Mouse (Mus musculus) heart, embryonic 15.5 days (tissue): ENCODE results near the gene Taok1. TPM values are rescaled to one million over a fixed set of nuclear protein-coding genes. Genes with fewer than 3 reads are reported as not detected.
A peak's percentile ranks its signal among the peaks of the same experiment; 100 is the strongest.

ENCODE experiments used
- ATAC-seq: fragments of 200-750 bp; cut with Nextera tagmentation; replicated peaks from 2 replicates; pipeline ENCODE4 v1.8.0; 2017; ENCODE audit warnings: low read depth, moderate TSS enrichment; ENCODE audit not compliant: insufficient number of reproducible peaks, insufficient read depth, low FRiP score
- H3K27ac ChIP-seq: fragments of 300-500 bp; sonication (generic); 2 replicates; pipeline ENCODE4 v1.5.1; 2015; ENCODE audit warnings: mild to moderate bottlenecking, inconsistent platforms
- H3K27me3 ChIP-seq: fragments of 300-500 bp; sonication (generic); 2 replicates; pipeline ENCODE4 v1.6.1; 2015; ENCODE audit warnings: inconsistent platforms
- H3K36me3 ChIP-seq: fragments of 300-500 bp; sonication (generic); 2 replicates; pipeline ENCODE4 v1.6.1; 2015; ENCODE audit warnings: mild to moderate bottlenecking, inconsistent platforms
- H3K4me1 ChIP-seq: fragments of 300-500 bp; sonication (generic); replicated peaks from 2 replicates; pipeline ENCODE4 v1.6.1; 2015; ENCODE audit warnings: inconsistent platforms
- H3K4me2 ChIP-seq: fragments of 300-500 bp; sonication (generic); 2 replicates; pipeline ENCODE4 v1.6.1; 2015; ENCODE audit warnings: inconsistent platforms, mild to moderate bottlenecking, moderate library complexity
- H3K4me3 ChIP-seq: fragments of 300-500 bp; sonication (generic); 2 replicates; pipeline ENCODE4 v1.5.1; 2015; ENCODE audit warnings: mild to moderate bottlenecking, inconsistent platforms
- H3K9ac ChIP-seq: fragments of 300-500 bp; sonication (generic); 2 replicates; pipeline ENCODE4 v1.6.1; 2015; ENCODE audit warnings: mild to moderate bottlenecking, inconsistent platforms
- H3K9me3 ChIP-seq: fragments of 300-500 bp; sonication (generic); replicated peaks from 2 replicates; pipeline ENCODE4 v1.6.1; 2016; ENCODE audit warnings: inconsistent platforms
- WGBS: fragments of 180-500 bp; shearing (Covaris S2); methylation state at CpG from one replicate; pipeline ENCODE4 v1.1.7; 2015; ENCODE audit warnings: mixed read lengths; 5-methylcytosine and 5-hydroxymethylcytosine counted together
- polyA plus RNA-seq: library from polyadenylated mRNA; unstranded; fragments of >200 nt; fragmentation: Nextera tagmentation; extraction: Ambion mirVana; gene quantifications from 2 replicates; pipeline ENCODE4 v1.2.1, GENCODE M21; 2015

Taok1 gene
- polyA plus RNA-seq, 1 experiment from 2014 or later = 13.6 TPM

DNA sequence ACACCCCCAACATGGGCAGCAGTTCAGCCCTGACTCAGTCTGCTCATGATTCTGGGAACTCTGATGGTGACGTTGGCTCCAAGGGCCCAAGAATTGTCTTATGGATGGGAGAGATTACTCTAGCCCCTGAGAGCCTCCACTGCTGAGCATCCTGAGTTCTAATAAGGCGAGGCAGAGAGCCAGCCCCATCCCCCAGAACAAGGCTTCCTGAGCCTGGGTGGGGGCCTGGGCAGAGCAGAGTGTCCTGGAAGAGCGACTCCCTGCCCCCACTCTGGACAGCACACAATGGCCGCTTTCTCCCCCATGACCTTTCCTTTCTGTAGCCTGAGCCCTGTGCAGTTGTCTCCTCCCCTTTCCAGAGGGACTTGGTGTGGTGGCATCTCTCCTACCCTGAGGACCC, 109.8 kb downstream of the Taok1 start:
- peaks cover 23% of the 10 kb centered on the region; the same call in 1 of the 2 replicates for H3K36me3 ChIP-seq
- no peaks in the 10 kb centered on the region for H3K9me3 ChIP-seq
- peak overlapping the region; percentile 89 for H3K27ac ChIP-seq
- 35% methylated on average over 4 of the region's 4 CpGs for WGBS
- peaks cover 60% of the 10 kb centered on the region for H3K4me1 ChIP-seq
- H3K4me2 ChIP-seq = peak overlapping the region; percentile 9; the same call in 1 of the 2 replicates
- no peak overlapping the region for H3K4me3 ChIP-seq
- H3K9ac ChIP-seq = peak overlapping the region; percentile 28; the same call in 1 of the 2 replicates
- no peaks in the 10 kb centered on the region for H3K27me3 ChIP-seq
- ATAC-seq = peak; percentile 37

- H3K4me3 ChIP-seq = 0 out of 2 replicates have a peak overlapping the region, but pooled peaks have one; percentile 0
- H3K4me2 ChIP-seq = peak overlapping the region; percentile 9; the same call in 1 of the 2 replicates
- peak; percentile 15; the same call in 1 of the 2 replicates for ATAC-seq
- H3K27ac ChIP-seq = peak overlapping the region; percentile 89
- no peaks in the 10 kb centered on the region for H3K9me3 ChIP-seq
- 34% methylated on average over 6 of the region's 6 CpGs for WGBS
- peaks cover 21% of the 10 kb centered on the region; the same call in 1 of the 2 replicates for H3K36me3 ChIP-seq
- H3K27me3 ChIP-seq = no peaks in the 10 kb centered on the region
- H3K4me1 ChIP-seq = peaks cover 65% of the 10 kb centered on the region
- H3K9ac ChIP-seq = 0 out of 2 replicates have a peak overlapping the region, but pooled peaks have one; percentile 41
Measured at GRCm38 (mm10) chr11:77497341-77497756, 110.3 kb downstream of the Taok1 start.

GRCm38 (mm10) chr11:77495507-77495906, 112.1 kb downstream of the Taok1 start:
- Histone ChIP-seq H3K9me3 (no peaks in the 10 kb centered on the region), H3K4me1 (peaks cover 72% of the 10 kb centered on the region), H3K27me3 (no peaks in the 10 kb centered on the region), H3K4me3 (no peak overlapping the region), H3K27ac (peak overlapping the region; percentile 60; the same call in 1 of the 2 replicates), H3K4me2 (no peak overlapping the region), H3K9ac (no peak overlapping the region), H3K36me3 (peaks cover 14% of the 10 kb centered on the region; the same call in 1 of the 2 replicates)
- ATAC-seq = no peak

GRCm38 (mm10) chr11:77494782-77495181, 112.8 kb downstream of the Taok1 start:
- Histone ChIP-seq H3K27me3 (no peaks in the 10 kb centered on the region), H3K36me3 (peaks cover 6% of the 10 kb centered on the region; the same call in 1 of the 2 replicates), H3K27ac (no peak overlapping the region), H3K4me1 (peaks cover 78% of the 10 kb centered on the region), H3K4me3 (peak overlapping the region; percentile 91), H3K9ac (0 out of 2 replicates have a peak overlapping the region, but pooled peaks have one; percentile 93), H3K9me3 (no peaks in the 10 kb centered on the region), H3K4me2 (peak overlapping the region; percentile 93)
- WGBS = 65% methylated on average over 6 of the region's 6 CpGs
- no peak for ATAC-seq

- H3K4me3 ChIP-seq = peak overlapping the region; percentile 91
Measured at GRCm38 (mm10) chr11:77494344-77494676, 113.3 kb downstream of the Taok1 start.

GRCm38 (mm10) chr11:77493512-77494343, 113.9 kb downstream of the Taok1 start, which contains the start of gene Git1:
Gene Git1, plus strand, starts transcription at chr11:77493562.
- Histone ChIP-seq H3K4me3 (peak within 1 kb of the TSS; percentile 91), H3K4me2 (peak within 1 kb of the TSS; percentile 93), H3K4me1 (peaks cover 81% of the 10 kb centered on the region), H3K9ac (peak within 1 kb of the TSS; percentile 93), H3K36me3 (no peaks in the 10 kb centered on the region), H3K27ac (peak within 1 kb of the TSS; percentile 95), H3K27me3 (no peaks in the 10 kb centered on the region), H3K9me3 (no peaks in the 10 kb centered on the region)
- ATAC-seq = peak; percentile 1; the same call in 1 of the 2 replicates
- under 1% methylated on average over 59 of the region's 74 CpGs for WGBS

More at GRCm38 (mm10) chr11:77494344-77494676, 113.3 kb downstream of the Taok1 start:
- Histone ChIP-seq H3K4me2 (peak overlapping the region; percentile 93), H3K9ac (peak overlapping the region; percentile 93), H3K4me1 (peaks cover 78% of the 10 kb centered on the region), H3K36me3 (peaks cover 2% of the 10 kb centered on the region; the same call in 1 of the 2 replicates), H3K9me3 (no peaks in the 10 kb centered on the region), H3K27ac (peak overlapping the region; percentile 88), H3K27me3 (no peaks in the 10 kb centered on the region)
- 23% methylated on average over 4 of the region's 4 CpGs for WGBS
- ATAC-seq = no peak

- peak overlapping the region; percentile 91 for H3K4me3 ChIP-seq
- WGBS = under 1% methylated on average over 31 of the region's 32 CpGs
- no peaks in the 10 kb centered on the region for H3K36me3 ChIP-seq
Measured at GRCm38 (mm10) chr11:77492911-77493332, 114.7 kb downstream of the Taok1 start.

GRCm38 (mm10) chr11:77492311-77492871, 115.2 kb downstream of the Taok1 start:
- ATAC-seq = no peak

More at GRCm38 (mm10) chr11:77492911-77493332, 114.7 kb downstream of the Taok1 start:
- Histone ChIP-seq H3K9ac (peak overlapping the region; percentile 93), H3K27me3 (no peaks in the 10 kb centered on the region), H3K4me2 (peak overlapping the region; percentile 93), H3K4me1 (peaks cover 80% of the 10 kb centered on the region), H3K27ac (peak overlapping the region; percentile 95), H3K9me3 (no peaks in the 10 kb centered on the region)
- peak; percentile 72 for ATAC-seq

DNA sequence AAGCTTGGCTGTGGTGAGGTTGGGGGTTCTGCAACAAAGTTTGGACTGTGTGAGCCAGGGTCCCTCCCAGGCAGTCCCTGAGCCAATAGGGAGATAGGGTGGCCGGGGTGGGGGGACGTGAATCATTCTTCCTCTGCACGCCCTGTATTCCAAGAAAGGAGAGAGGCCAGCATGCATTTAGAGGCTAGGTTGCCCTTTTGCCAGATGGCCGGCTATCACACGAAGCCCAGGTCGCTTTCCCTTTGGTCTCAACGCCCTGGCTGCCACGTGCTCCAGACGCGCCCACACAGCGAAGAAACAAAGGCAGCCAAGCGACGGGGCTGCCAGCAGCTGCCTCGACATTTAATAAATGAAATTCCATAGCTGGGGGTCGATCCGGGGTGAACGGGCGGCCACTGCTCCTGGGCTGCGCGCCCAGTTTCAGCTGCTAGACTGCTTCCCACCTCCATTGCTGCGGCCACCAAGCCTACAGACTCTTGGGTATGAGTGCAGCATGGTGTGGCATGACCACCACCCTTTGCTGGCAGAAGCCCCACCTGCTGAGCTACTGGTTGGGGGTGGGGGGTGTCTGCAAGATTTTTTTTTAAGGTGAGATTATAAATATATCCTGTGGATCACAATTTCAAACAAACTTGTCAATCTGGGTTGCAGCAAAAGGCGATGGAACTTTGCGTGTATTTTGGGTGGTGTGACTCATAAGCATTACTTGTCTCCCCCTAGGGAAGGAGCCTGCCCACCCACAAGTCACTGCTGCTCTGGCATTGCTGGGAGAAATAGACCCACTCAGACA, 115.9 kb downstream of the Taok1 start:
- under 1% methylated on average over 23 of the region's 23 CpGs for WGBS
- ATAC-seq = peak; percentile 56
- Histone ChIP-seq H3K4me1 (peaks cover 76% of the 10 kb centered on the region), H3K36me3 (no peaks in the 10 kb centered on the region), H3K9me3 (no peaks in the 10 kb centered on the region), H3K4me3 (peak overlapping the region; percentile 91), H3K27me3 (no peaks in the 10 kb centered on the region), H3K9ac (peak overlapping the region; percentile 93), H3K27ac (peak overlapping the region; percentile 95), H3K4me2 (peak overlapping the region; percentile 93)

More at GRCm38 (mm10) chr11:77492311-77492871, 115.2 kb downstream of the Taok1 start:
- Histone ChIP-seq H3K4me2 (peak overlapping the region; percentile 93), H3K27ac (peak overlapping the region; percentile 95), H3K27me3 (no peaks in the 10 kb centered on the region), H3K9me3 (no peaks in the 10 kb centered on the region), H3K9ac (peak overlapping the region; percentile 93), H3K4me1 (peaks cover 76% of the 10 kb centered on the region), H3K4me3 (peak overlapping the region; percentile 91), H3K36me3 (no peaks in the 10 kb centered on the region)
- under 1% methylated on average over 13 of the region's 18 CpGs for WGBS

GRCm38 (mm10) chr11:77491123-77491501, 116.5 kb downstream of the Taok1 start:
- Histone ChIP-seq H3K4me2 (peak overlapping the region; percentile 93), H3K4me1 (peaks cover 77% of the 10 kb centered on the region)
- peak; percentile 51; the same call in 1 of the 2 replicates for ATAC-seq

More at GRCm38 (mm10) chr11:77491123-77491501, 116.5 kb downstream of the Taok1 start:
- Histone ChIP-seq H3K4me3 (peak overlapping the region; percentile 91), H3K9me3 (no peaks in the 10 kb centered on the region), H3K27me3 (no peaks in the 10 kb centered on the region), H3K9ac (peak overlapping the region; percentile 33; the same call in 1 of the 2 replicates), H3K27ac (peak overlapping the region; percentile 95), H3K36me3 (no peaks in the 10 kb centered on the region)
- WGBS = under 1% methylated on average over 13 of the region's 13 CpGs
